Mouse (Mus musculus) right cerebral cortex, postnatal 14 days (tissue): ENCODE data around the gene Gas2.

Experiments
- DNase-seq: peaks from one replicate; pipeline ENCODE4 v3.0.0; 2022

The Gas2 gene

GRCm38 (mm10) chr7:51861250-51862096 is at the start of gene Gas2:
Gene Gas2, plus strand, starts transcription at chr7:51862015.
- peak; percentile 91 for DNase-seq

- DNase-seq = no peak
Measured at GRCm38 (mm10) chr7:51815473-51816282, 46.1 kb upstream of the Gas2 start.

- no peak for DNase-seq
Measured at GRCm38 (mm10) chr7:51816283-51816839, 45.5 kb upstream of the Gas2 start.

GRCm38 (mm10) chr7:51818251-51818974 is 43.4 kb upstream of the Gas2 start:
- DNase-seq = no peak

- DNase-seq = no peak
Measured at GRCm38 (mm10) chr7:51819891-51820290, 41.9 kb upstream of the Gas2 start.

- DNase-seq = no peak
Measured at GRCm38 (mm10) chr7:51821467-51821866, 40.3 kb upstream of the Gas2 start.

GRCm38 (mm10) chr7:51823562-51824338 is 38.1 kb upstream of the Gas2 start:
- DNase-seq = no peak

- no peak for DNase-seq
Measured at GRCm38 (mm10) chr7:51831917-51832316, 29.9 kb upstream of the Gas2 start.

- no peak for DNase-seq
Measured at GRCm38 (mm10) chr7:51840515-51840914, 21.3 kb upstream of the Gas2 start.

GRCm38 (mm10) chr7:51850877-51851276 is 10.9 kb upstream of the Gas2 start:
- DNase-seq = no peak

- DNase-seq = no peak
Measured at GRCm38 (mm10) chr7:51851890-51852507, 9.8 kb upstream of the Gas2 start.

GRCm38 (mm10) chr7:51862097-51862492 is 280 bp downstream of the Gas2 start, which contains the start of gene Fancf:
Gene Fancf, minus strand, starts transcription at chr7:51862267.
- peak; percentile 98 for DNase-seq

- no peak for DNase-seq
Measured at GRCm38 (mm10) chr7:51862842-51863241, 1.0 kb downstream of the Gas2 start.

- no peak for DNase-seq
Measured at GRCm38 (mm10) chr7:51865336-51865735, 3.5 kb downstream of the Gas2 start.

GRCm38 (mm10) chr7:51867983-51868382 is 6.2 kb downstream of the Gas2 start:
- DNase-seq = no peak

GRCm38 (mm10) chr7:51872041-51872440 is 10.2 kb downstream of the Gas2 start:
- no peak for DNase-seq

- DNase-seq = no peak
Measured at GRCm38 (mm10) chr7:51872597-51872996, 10.8 kb downstream of the Gas2 start.

GRCm38 (mm10) chr7:51876316-51876715 is 14.5 kb downstream of the Gas2 start:
- DNase-seq = no peak

GRCm38 (mm10) chr7:51878730-51879129 is 16.9 kb downstream of the Gas2 start:
- DNase-seq = no peak

- DNase-seq = peak; percentile 51
Measured at GRCm38 (mm10) chr7:51879136-51879723, 17.4 kb downstream of the Gas2 start.

- no peak for DNase-seq
Measured at GRCm38 (mm10) chr7:51880121-51880520, 18.3 kb downstream of the Gas2 start.
